Mouse (Mus musculus) cerebellum, adult 2 months (tissue): ENCODE data around the gene Slc22a17. TPM values are rescaled to one million over a fixed set of nuclear protein-coding genes. Genes with fewer than 3 reads are reported as not detected.

Experiments
- DNase-seq, 2 experiments: peaks; one replicate each; pipeline ENCODE4 v3.0.0; 2021
- H3K27ac ChIP-seq: fragments of 200-500 bp; 2 replicates; pipeline ENCODE4 v1.5.1; 2012; ENCODE audit warnings: low read length, control low read depth, inconsistent platforms; ENCODE audit not compliant: insufficient read depth
- H3K27me3 ChIP-seq: fragments of 200-500 bp; 2 replicates; pipeline ENCODE4 v1.6.1; 2012; ENCODE audit warnings: inconsistent platforms, mild to moderate bottlenecking, low read length, moderate library complexity; ENCODE audit not compliant: control insufficient read depth, insufficient read depth
- H3K4me1 ChIP-seq: fragments of 200-500 bp; 2 replicates; pipeline ENCODE4 v1.6.1; 2011; ENCODE audit warnings: low read length; ENCODE audit not compliant: control insufficient read depth, insufficient read depth
- H3K4me3 ChIP-seq: fragments of 200-500 bp; replicated peaks from 2 replicates; pipeline ENCODE3; 2011; ENCODE audit warnings: mild to moderate bottlenecking, low read depth, low read length, control low read depth; ENCODE audit not compliant: insufficient read depth
- CTCF ChIP-seq: fragments of 200-500 bp; IDR thresholded peaks from 2 replicates; pipeline ENCODE4 v1.5.1; 2011; ENCODE audit warnings: low read depth, mild to moderate bottlenecking, control low read depth, low read length, moderate library complexity, borderline replicate concordance; ENCODE audit not compliant: insufficient read depth
- POLR2A ChIP-seq: fragments of 200-500 bp; IDR thresholded peaks from 2 replicates; pipeline ENCODE4 v1.6.1; 2011; ENCODE audit warnings: low read length, control low read depth, borderline replicate concordance; ENCODE audit not compliant: insufficient read depth
- WGBS: fragments of 180-500 bp; shearing (Covaris S2); methylation state at CpG from one replicate; pipeline ENCODE4 v1.1.7; 2018; 5-methylcytosine and 5-hydroxymethylcytosine counted together
- polyA plus RNA-seq: library from polyadenylated mRNA; depleted of rRNA; stranded (reverse); fragments of >200 nt; gene quantifications from 2 replicates; pipeline ENCODE4 v1.2.3, GENCODE M21; 2012

Slc22a17 gene
- polyA plus RNA-seq, 1 experiment, result 690 TPM

GRCm38 (mm10) chr14:54877048-54877715, 35.8 kb downstream of the Slc22a17 start, which contains the start of gene Ppp1r3e:
Gene Ppp1r3e, minus strand, starts transcription at chr14:54877550.
- peak within 1 kb of the TSS; percentile 81 for H3K4me3 ChIP-seq
- H3K27ac ChIP-seq, result peak within 1 kb of the TSS; percentile 96
- H3K4me1 ChIP-seq, result no peaks in the 10 kb centered on the region
- 1% methylated on average over 61 of the region's 61 CpGs for WGBS
- peak; percentile 80 to 85 for DNase-seq
- TF ChIP-seq POLR2A (0 out of 2 replicates have a peak, but pooled peaks have one; percentile 35), CTCF (no peak)
- no peaks in the 10 kb centered on the region for H3K27me3 ChIP-seq

DNA sequence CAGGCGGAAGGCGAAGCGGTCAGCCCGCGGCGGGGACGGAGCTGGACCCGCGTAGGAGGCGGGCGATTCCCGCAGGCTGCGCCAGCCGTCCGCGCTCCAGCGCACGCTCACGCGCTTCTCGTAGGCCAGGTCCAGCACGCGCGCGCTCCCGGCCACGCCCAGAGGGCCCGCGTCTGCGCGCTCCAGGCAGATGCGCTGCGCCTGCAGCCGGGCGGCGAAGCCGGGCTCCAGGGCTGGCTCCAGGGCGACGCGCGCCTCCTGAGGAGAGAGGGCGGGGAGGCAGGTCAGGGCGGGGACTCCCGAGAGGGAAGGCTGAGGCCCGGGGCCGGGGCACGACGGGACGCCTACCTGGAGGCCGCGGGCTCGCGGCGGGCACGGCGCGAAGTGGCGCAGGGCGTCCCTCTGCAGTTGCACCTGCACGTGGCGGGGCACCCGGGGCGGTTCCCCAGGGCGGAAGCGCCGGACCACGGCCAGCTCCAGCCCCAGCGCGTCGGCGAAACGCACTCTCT, 36.3 kb downstream of the Slc22a17 start:
- TF ChIP-seq CTCF (no peak), POLR2A (peak; percentile 96)
- DNase-seq, result peak; percentile 95 to 96
- WGBS, result under 1% methylated on average over 69 of the region's 72 CpGs
- H3K27ac ChIP-seq, result peak overlapping the region; percentile 96
- H3K4me1 ChIP-seq, result no peaks in the 10 kb centered on the region
- no peaks in the 10 kb centered on the region for H3K27me3 ChIP-seq
- peak overlapping the region; percentile 81 for H3K4me3 ChIP-seq

DNA sequence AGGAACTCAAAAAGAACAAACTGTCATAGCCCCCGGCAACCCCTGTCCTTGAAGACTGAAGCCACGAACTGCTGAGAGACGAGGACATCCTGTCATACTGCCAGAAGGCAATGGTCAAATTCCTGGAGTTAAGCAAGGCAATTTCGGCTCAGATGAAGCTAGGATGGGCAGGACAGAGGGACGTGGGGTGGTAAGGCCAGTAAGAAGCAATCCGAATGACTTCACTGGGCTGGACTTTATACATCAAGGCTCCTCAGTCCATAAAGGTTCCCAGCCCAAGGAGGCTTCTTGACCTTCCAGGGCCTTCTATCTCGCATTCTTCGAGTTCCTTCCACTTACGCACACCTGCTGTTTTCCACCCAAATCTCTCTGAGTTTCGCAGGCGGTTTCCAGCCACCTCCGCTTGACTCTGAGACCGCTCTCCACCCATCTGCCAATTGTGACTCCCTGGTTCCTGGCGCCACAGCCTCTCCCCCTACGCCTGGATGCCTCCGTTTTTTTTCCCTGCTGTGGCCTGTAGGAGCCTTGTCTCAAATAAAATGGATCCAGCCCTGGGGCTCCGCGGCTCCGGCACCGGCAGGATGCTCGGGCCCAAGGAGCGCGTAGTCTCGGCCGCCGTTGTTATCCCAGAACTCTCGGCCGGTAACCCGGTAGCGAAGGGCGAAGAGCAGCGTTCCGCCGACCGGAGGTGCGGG, 36.9 kb downstream of the Slc22a17 start:
- no peak for TF ChIP-seq POLR2A
- Histone ChIP-seq H3K4me1 (no peaks in the 10 kb centered on the region), H3K27ac (peak overlapping the region; percentile 96), H3K4me3 (peak overlapping the region; percentile 81), H3K27me3 (no peaks in the 10 kb centered on the region)
- no peak for DNase-seq
- WGBS, result 1% methylated on average over 36 of the region's 36 CpGs

- Histone ChIP-seq H3K27ac (no peak overlapping the region), H3K4me3 (no peak overlapping the region), H3K4me1 (no peaks in the 10 kb centered on the region), H3K27me3 (no peaks in the 10 kb centered on the region)
- TF ChIP-seq POLR2A (no peak), CTCF (no peak)
- 81% methylated on average over 3 of the region's 3 CpGs for WGBS
- no peak for DNase-seq
Observed at GRCm38 (mm10) chr14:54874165-54874564, 38.8 kb downstream of the Slc22a17 start.

GRCm38 (mm10) chr14:54870861-54871260, 42.1 kb downstream of the Slc22a17 start, which contains the start of gene Homez:
Gene Homez, minus strand, starts transcription at chr14:54870961.
- 90% methylated on average over 5 of the region's 5 CpGs for WGBS
- Histone ChIP-seq H3K27me3 (no peaks in the 10 kb centered on the region), H3K4me1 (no peaks in the 10 kb centered on the region), H3K27ac (no peak within 1 kb of the TSS), H3K4me3 (no peak within 1 kb of the TSS)
- no peak for TF ChIP-seq POLR2A
- no peak for TF ChIP-seq CTCF
- DNase-seq, result no peak

- 86% methylated on average over 4 of the region's 4 CpGs for WGBS
- TF ChIP-seq POLR2A (no peak), CTCF (no peak)
- no peak overlapping the region for H3K27ac ChIP-seq
- no peaks in the 10 kb centered on the region for H3K27me3 ChIP-seq
- H3K4me3 ChIP-seq, result no peak overlapping the region
- no peak for DNase-seq
- H3K4me1 ChIP-seq, result no peaks in the 10 kb centered on the region
Observed at GRCm38 (mm10) chr14:54868026-54868425, 44.9 kb downstream of the Slc22a17 start.

DNA sequence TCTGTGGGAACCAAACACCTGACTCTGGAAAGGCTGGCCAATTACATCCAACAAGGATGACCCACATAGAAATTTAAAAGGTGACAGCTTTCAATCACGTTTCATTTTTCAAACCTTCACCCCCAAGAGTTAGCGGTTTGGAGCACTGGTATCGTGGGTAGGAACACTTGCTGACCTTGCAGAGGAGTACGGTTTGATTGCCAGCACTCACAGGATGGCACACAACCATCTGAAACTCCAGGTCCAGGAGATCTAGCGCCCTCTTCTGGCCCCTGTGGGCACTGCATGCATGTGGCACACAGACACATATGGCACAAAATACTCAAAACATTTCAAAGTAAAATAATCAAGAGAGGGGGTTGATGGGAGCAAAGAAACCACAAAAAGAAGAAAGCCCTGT, 46.0 kb downstream of the Slc22a17 start:
- no peaks in the 10 kb centered on the region for H3K4me1 ChIP-seq
- no peaks in the 10 kb centered on the region for H3K27me3 ChIP-seq
- TF ChIP-seq CTCF (peak; percentile 23; the same call in 1 of the 2 replicates), POLR2A (no peak)
- H3K4me3 ChIP-seq, result no peak overlapping the region
- 50% methylated on average over 5 of the region's 5 CpGs for WGBS
- no peak overlapping the region for H3K27ac ChIP-seq
- no peak for DNase-seq

GRCm38 (mm10) chr14:54866268-54866667, 46.7 kb downstream of the Slc22a17 start:
- WGBS, result 67% methylated on average over 3 of the region's 3 CpGs
- Histone ChIP-seq H3K27ac (no peak overlapping the region), H3K27me3 (no peaks in the 10 kb centered on the region), H3K4me1 (no peaks in the 10 kb centered on the region), H3K4me3 (no peak overlapping the region)
- TF ChIP-seq CTCF (no peak), POLR2A (no peak)
- DNase-seq, result no peak
